Mouse (Mus musculus): ENCODE measurements around the gene Zbtb8b. TPM values are rescaled to one million over a fixed set of nuclear protein-coding genes. Genes with fewer than 3 reads are reported as not detected.
"Not testable (repeated sequence)": the region's sequence is repeated elsewhere in the genome, so short reads cannot be mapped to it uniquely, and the experiment has no call there.

The Zbtb8b gene
- total RNA-seq, 4 experiments from 2014 or later: not detected

DNA sequence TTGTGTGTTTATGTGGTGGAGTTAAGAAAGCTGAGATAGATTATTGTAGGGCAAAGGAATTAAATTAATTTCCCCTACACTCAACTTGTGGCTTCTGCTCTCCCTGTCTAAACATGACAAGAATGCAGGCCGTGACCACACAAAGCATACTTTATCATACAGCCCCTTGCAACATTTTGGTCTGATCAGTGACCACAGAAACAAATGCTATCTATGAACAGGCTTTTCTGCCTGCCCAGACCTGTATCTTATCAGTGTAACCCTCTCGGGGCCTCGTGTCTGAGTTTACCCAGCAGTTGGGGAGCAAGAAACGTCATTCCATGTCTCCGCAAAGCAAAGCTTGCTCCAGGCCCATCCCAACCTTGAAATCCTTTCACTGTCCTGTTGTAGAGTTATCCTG lies 24.2 kb downstream of the Zbtb8b start:
- DNase-seq (ENCODE audit: low spot score in 2 of 2): no peak

DNA sequence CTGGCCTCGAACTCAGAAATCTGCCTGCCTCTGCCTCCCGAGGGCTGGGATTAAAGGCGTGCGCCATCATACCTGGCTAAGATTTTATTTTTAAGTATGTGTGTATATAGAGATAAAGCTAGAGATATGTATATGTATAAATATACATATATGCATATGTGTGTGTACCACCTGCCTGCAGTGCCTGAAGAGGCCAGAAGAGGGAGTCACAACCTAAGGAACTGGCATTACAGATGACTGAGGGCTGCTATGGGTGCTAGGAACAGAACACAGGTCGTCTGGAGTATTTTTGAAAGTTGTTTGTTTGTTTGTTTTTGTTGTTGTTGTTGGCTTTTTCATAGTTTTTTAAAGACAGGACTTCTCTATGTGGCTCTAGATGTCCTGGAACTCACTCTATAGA lies 24.8 kb downstream of the Zbtb8b start:
- DNase-seq (ENCODE audit: low spot score in 2 of 2): no peak

DNA sequence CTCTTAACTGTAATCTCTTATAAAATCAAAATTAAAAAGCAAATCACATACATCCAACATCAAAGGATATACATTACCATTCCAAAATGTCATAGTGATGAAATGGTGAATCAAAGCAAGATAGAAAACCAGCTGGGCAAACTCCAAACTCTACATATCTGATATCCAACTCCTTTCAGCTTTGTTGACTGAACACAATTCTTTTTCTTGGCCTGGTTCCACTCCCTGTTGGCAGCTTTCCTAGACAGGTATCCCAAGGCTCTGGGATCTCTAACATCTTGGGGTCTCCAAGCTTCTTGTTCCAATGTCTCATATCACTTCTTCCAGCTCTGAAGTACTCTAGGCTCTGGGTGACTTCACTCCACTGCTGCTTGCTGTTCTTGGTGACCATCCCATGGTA lies 29.7 kb downstream of the Zbtb8b start:
- no peak for DNase-seq (ENCODE audit: low spot score in 2 of 2)

DNA sequence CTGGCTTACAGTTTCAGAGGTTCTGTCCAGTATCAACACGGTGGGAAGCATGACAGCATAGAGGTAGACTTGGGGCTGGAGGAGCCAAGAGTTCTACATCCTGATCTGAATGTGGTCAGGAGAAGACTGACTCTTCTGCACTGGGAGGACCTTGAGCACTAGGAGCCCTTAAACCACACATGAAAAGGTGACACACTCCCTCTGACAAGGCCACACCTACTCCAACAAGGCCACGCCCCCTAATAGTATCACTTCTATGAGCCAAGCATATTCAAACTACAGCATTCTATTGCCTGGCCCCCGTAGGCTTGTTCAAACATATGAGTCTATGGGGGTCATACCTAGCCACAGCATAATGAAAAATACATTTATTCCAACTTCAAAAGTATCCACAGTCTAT lies 30.1 kb downstream of the Zbtb8b start:
- DNase-seq (ENCODE audit: low spot score in 2 of 2): not testable (repeated sequence)

DNA sequence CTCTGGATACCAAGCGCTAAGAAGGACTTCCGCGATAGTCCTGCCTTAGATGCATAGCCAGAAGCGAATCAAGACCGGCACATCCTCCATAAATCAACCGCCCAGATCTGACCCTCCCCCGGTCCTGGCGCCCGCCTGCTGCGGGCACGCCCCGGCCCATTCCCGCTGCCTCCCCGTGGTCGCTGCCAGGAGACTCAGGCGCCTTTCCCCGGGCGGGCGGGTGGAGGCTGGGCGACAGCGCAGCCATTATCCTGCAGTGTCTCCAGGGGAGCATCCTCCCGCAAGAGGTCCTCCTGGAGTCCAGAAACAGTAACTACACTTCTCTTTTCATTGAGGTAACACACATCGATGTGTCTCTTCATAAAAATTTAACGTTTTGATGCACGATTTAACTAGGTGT lies 34.2 kb downstream of the Zbtb8b start:
- peak; percentile 5 to 31 for DNase-seq (ENCODE audit: low spot score in 2 of 2)

DNA sequence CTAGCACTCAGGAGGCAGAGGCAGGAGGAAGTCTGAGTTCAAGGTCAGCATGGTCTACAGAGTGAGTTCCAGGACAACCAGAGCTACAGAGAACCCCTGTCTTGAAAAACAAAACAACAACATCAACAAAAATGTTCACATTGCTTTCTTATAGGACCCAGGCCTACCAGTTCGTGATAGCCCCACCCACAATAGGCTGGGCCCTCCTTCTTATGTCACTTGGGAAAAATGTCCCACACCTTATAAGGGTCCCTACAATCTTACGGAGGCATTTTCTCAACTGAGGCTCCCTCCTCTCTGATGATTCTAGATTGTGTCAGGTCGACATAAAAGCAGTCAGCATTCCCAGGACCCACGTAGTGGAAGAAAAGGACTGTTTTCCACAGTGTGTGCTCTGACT lies 40.8 kb downstream of the Zbtb8b start:
- no peak for DNase-seq (ENCODE audit: low spot score in 2 of 2)

DNA sequence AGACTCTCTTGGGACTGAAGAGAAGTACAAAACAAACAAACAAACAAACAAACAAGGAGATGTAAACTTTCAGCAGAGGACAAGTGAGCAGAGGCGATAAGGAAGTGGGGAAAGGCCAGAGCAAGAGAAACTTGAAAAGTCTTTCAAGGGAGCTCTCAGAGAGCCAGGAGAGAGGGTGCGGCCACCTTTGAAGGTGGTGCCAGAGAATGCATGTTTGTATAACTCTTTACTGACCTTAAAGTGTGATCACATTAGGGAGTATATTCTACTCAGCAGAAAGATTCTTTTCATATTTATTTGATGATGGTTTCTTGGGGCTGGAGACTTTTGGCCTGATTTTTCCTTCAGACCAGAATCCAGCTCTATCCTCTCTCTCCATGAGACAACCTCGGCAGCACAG lies 43.7 kb downstream of the Zbtb8b start:
- no peak for DNase-seq (ENCODE audit: low spot score in 2 of 2)

DNA sequence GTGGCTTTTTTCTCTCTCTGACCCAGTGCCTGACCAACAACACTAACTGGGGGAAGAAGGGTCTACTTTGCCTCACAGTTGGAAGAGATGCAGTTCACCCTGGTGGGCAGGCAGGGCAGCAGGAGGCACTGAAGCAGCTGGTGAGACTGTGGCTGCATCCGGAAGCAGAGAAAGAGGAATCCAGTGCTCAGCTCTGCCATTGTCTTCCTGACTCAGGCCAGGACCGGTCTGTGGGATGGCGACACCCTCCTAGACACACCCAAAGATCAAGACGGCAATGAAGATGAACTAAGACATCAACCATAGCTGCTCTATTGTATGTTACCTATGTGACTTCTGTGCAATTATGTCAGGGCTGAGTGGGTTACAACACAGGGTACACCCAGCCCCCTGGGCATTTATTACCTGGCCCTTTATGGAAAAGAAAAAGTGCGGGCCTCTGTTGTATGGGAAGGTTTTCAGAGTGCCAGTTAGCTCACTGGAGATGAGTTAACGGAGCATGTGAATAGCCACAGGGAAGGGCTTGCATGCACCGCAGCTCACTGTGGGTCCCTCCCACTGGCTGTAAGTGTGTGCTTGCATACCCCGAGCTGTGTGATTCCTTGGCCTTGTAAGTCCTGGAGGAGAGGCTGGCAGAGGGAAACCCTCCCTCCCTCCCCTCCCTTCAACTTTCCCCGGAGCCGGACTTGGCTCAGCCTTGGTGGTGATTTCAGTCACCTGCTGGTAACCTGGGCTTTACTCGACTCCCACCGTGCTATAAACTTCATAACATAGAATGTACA lies 46.4 kb downstream of the Zbtb8b start:
- DNase-seq (ENCODE audit: low spot score in 2 of 2): no peak

DNA sequence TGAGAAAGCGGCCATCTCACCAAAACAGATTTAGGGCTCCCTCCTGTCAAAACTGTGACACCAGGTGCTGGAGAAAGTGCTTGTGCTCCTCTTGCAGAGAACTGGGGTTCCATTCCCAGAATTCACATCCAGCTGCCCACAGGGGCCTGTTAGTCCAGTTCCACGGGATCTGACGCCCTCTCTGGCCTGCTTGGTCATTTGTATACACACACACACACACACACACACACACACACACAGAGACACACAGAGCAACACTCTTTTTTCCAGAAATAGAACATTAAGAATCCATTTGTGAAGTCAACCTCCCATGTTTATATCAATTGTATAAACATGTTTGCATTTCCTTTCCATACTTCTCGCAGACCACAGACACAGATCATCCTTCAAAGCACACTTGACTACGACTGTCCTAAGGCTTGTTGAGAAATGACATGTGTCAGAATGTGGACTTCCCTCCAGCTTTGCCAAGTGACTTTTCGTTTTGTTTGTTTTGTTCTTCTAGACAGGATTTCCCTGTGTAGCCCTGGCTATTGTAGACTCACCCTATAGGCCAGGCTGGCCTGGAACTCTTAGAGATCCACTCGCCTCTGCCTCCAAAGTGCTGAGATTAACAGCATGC lies 49.6 kb downstream of the Zbtb8b start:
- DNase-seq (ENCODE audit: low spot score in 2 of 2): no peak

DNA sequence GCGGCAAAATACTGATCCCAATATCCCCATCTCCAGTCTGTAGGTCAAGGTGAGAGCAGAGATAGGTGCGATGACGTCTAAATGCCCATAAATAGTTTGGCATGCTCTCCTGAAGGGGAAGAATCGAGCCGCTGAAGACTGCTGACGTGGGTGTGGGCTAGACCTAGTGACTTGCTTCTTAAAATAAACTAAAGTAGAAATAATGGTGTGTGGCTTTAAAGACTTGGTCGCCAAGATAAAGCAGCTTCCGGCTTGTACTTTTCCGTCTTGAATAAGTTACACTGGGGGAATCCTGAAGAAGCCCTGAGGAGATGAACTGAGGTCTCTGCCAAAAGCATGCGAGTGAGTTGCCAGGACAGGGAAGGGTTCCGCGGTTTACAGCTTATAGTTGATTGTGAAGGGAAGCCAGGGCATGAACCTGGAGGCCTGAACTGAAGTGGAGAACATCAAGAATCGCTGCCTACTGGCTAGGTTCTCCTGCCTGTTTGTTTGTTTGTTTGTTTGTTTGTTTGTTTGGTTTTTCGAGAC lies 50.4 kb downstream of the Zbtb8b start:
- no peak for DNase-seq (ENCODE audit: low spot score in 2 of 2)

DNA sequence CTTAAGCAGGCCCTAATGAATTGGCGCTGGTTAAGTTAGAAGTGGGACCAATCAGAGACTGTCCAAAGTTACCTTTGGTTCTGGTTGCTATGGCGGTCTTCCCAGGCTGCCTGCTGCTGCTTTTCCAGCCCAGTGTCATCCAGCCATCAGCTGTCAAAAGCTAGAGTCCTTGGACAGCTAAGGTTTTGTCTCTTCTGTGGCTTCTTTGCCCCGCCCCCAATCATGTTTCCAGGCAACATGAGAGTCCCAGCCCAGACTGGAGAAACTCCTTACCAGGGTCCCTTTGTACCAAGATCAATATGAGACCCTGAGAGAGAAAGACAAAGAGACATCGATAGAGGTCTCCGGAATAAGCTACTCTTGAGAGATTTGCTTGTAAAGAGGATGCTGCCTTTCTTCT lies 52.2 kb downstream of the Zbtb8b start:
- no peak for DNase-seq (ENCODE audit: low spot score in 2 of 2)

DNA sequence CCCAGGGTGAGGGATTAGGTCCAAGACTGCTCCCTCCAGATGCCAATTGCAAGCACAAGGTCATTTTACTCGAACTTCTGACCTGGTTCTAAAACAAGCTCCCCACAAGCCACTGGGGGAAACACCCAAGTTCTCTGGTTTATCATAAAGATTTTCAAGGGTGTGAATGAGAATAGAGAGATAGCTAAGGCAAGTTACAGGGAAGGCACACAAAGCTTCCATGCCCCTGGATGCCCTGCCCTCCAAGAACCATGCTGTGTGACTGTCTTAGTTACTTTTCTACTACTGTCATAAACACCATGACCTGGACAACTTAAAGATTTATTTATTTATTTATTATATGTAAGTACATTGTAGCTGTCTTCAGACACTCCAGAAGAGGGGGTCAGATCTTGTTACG lies 53.7 kb downstream of the Zbtb8b start:
- no peak for DNase-seq (ENCODE audit: low spot score in 2 of 2)

DNA sequence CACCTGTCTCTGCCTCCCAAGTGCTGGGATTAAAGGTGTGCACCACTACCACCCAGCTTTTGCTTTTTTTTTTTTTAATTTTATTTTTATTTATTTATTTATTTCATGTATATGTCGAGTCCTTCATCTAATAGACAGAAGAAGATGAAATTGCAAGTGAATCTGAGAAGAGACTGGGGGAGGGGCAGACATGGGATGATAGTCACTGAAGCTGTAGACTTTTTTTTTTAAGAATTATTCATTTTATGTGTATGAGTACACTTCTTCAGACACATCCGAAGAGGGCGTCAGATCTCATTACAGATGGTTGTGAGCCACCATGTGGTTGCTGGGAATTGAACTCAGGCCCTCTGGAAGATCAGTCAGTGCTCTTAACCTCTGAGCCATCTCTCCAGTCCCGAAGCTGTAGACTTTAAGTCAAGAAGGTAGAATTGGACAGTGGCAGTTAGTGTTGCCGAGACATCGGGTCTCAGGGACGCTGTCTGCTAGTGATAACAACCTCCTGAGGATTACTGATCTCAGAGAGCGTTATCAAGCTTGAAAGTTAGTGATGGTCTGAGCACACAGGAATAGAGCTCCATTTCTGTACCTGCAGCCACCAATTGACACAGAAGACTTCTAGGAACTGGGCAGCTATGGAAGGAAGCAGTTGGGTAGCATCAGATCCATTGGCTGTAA lies 54.2 kb downstream of the Zbtb8b start:
- no peak for DNase-seq (ENCODE audit: low spot score in 2 of 2)

DNA sequence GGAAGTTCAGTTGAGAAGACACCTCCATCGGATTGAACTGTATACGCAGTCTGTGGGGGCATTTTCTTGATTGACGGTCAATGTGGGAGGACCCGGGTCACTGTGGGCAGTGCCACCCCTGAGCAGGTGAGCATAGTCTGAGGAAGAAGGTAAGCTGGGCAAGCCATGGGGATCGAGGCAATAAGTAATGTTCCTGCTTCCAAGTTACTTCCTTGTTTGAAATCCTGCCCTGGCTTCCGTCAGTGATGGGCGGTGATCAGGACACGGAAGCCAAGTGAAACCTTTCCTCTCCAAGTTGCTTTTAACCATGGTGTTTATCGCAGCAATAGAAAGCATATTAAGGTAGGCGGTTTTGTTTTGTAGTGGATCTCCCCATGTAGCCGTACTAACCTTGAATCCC lies 55.0 kb downstream of the Zbtb8b start:
- DNase-seq (ENCODE audit: low spot score in 2 of 2): no peak

DNA sequence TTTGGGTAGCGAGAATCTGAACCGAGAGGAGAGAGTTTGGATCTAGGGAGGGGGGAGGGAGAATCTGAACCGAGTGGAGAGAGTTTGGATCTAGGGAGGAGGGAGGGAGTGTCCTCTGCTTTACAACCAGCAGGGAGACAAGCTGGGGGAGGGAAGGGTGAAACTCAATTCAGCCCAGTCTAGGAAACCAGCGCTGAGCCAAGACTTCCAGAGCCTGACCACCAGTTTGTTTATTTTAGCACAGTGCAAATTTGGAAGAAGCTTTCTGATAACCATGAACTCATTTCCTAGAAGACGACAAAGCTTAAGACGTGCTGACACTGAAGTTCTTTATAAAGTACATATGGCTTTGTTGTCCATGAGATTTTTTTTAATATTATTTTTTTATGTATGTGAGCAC lies 56.2 kb downstream of the Zbtb8b start:
- no peak for DNase-seq (ENCODE audit: low spot score in 2 of 2)

DNA sequence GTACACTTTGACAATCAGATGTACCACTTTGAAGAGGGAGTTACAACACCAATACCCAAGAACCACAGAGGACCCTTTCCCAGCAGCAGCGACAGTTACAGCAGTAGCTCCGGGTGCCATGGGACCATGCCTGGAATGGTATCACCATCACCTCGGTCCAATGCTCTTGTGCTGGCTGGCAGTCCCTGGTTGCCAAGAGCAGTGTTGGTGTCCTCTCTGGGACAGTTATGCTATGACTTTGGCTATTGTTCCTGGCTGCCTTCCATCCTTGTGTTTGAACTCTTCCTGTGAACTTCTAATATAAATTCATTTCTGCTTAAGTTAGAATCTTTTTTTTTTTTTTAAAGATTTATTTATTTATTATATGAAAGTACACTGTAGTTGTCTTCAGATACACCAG lies 57.1 kb downstream of the Zbtb8b start:
- DNase-seq (ENCODE audit: low spot score in 2 of 2): no peak

DNA sequence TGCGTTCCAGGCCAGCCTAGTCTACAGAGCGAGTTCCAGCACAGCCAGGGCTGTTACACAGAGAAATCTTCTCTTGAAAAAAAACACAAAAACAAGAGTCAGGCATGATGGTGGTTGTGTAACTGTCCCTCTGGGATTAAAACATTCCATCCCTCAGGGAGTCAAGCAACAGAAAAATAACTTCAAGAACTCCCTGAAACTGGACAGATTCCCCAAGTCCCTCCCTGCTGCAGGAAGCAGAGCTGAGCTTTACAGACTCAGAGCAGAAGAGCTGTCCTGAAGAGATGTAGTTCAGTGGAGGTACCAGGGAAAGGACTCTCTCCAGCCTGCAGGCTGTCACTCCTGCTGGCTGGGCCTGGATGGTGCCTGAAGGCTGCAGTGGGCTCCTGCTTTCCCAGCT lies 58.2 kb downstream of the Zbtb8b start:
- no peak for DNase-seq (ENCODE audit: low spot score in 2 of 2)

DNA sequence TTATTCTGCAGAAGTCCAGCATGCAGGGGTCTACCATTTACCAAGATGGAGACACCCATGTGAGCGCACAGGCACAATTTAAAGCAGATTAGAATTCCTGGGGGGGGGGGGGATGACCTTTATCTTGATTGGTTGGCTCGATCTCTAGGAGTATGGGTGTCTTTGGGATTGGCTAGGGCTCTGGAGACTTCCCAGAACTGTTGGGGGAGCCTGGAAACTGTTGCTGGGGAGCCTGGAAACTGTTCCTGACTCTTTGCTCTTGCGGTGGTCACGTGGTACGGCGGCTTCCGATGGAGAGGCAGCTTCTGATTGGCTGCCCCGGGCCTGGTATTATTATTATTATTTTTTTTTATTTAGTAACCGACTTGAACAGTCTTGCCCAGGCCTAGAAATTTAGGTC lies 58.6 kb downstream of the Zbtb8b start:
- DNase-seq (ENCODE audit: low spot score in 2 of 2): no peak

DNA sequence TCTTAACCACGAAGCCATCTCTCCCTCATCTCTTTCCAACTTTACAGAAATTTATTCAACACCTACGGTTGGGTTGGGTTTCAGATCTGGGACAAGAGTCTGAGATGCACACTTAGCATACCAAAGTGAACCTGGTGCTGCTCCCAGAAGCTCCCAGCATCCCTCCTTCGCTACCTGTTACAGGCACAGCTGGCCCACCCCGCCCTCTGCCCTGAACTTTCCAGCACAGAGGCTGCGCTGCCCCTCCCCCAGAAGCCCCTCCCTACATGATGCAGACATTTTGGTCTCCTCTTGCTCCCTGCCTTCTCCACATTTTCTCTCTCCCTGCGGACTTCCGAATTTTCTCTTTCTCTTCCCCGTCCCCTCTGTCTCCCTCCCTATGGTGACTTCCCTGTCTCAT lies 59.5 kb downstream of the Zbtb8b start:
- DNase-seq (ENCODE audit: low spot score in 2 of 2): no peak

DNA sequence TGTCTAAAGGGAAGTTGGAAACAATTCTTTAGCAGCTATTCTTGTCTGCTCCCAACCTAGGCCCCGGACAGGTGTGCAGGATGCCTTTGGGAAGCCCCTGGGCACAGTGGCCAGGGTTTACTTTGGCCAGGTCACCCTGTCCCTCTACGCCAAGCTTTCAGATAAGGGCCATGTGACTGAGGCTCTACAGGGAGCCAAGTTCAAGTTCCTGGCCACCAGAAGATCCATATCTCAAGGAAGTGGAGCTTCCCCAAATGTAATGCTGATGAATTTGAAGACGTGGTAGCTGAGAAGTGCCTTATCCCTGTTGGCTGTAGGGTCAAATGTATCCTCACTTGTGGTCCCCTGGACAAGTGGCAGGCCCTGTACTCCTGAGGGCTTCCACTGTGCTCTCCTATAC lies 60.8 kb downstream of the Zbtb8b start:
- DNase-seq (ENCODE audit: low spot score in 2 of 2): no peak

DNA sequence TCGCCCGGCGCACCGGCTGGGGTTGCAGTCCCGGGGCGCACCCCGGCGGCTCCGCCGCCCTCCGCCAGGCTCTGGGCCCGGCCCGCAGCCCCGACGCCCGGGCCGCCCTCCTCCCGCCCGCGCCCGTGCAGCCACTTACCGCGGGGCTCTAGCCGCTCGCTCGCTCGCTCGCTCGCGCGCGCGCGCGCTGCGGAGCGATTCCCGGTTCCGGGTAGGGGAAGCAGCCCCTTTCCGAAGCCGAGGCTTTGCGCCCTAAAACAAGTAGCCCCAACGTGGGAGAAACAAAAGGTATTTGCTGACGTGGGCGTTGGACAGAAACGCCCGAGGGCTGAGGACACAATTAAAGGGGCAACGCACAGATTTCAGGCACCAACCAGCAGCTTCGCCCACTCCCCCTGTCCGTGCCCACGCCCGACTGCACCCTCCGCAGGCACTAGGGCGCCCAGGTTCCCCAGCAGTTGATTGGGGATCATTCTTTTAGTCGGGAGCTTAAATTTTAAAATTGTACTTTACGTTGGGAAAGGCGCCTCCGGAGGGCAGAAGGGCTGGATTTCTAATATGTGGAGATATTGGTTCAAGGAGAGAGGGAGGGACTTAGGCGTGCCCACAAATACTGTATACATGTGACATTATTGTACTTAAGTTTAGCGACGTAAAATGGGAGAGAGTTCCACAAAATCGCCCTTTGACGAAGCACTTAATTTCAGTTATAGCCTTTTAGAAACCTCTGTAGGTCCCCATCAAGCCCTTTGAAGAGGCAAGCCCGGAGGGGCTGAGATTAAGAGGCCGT lies 62.9 kb downstream of the Zbtb8b start, which contains the start of gene Zbtb8a:
Gene Zbtb8a, minus strand, starts transcription at position 516 of the 790 bp plus-strand sequence.
- DNase-seq (ENCODE audit: low spot score in 2 of 2): no peak
